Mouse (Mus musculus): ENCODE measurements around the gene Krt90.

The Krt90 gene

GRCm38 (mm10) chr15:101562850-101563249, at the start of gene Krt90:
TSS of gene Krt90 (minus strand) at chr15:101562950.
- DNase-seq (ENCODE audit: low read depth, low spot score), result no peak

GRCm38 (mm10) chr15:101599123-101599522, 36.4 kb upstream of the Krt90 start:
- DNase-seq (ENCODE audit: low read depth, low spot score), result no peak

GRCm38 (mm10) chr15:101588216-101588615, 25.5 kb upstream of the Krt90 start:
- no peak for DNase-seq (ENCODE audit: low read depth, low spot score)

- no peak for DNase-seq (ENCODE audit: low read depth, low spot score)
Observed at GRCm38 (mm10) chr15:101584456-101584855, 21.7 kb upstream of the Krt90 start.

- DNase-seq (ENCODE audit: low read depth, low spot score), result no peak
Observed at GRCm38 (mm10) chr15:101583211-101583965, 20.6 kb upstream of the Krt90 start.

- no peak for DNase-seq (ENCODE audit: low read depth, low spot score)
Observed at GRCm38 (mm10) chr15:101581701-101582100, 19.0 kb upstream of the Krt90 start.

GRCm38 (mm10) chr15:101575506-101575905, 12.8 kb upstream of the Krt90 start:
- no peak for DNase-seq (ENCODE audit: low read depth, low spot score)

- no peak for DNase-seq (ENCODE audit: low read depth, low spot score)
Observed at GRCm38 (mm10) chr15:101573796-101574345, 11.1 kb upstream of the Krt90 start, which contains the start of gene Krt75. TSS of gene Krt75 (minus strand) at chr15:101573904.

GRCm38 (mm10) chr15:101567780-101568179, 5.0 kb upstream of the Krt90 start:
- DNase-seq (ENCODE audit: low read depth, low spot score), result no peak

GRCm38 (mm10) chr15:101558034-101558646, 4.6 kb downstream of the Krt90 start:
- no peak for DNase-seq (ENCODE audit: low read depth, low spot score)

GRCm38 (mm10) chr15:101553169-101553568, 9.6 kb downstream of the Krt90 start:
- DNase-seq (ENCODE audit: low read depth, low spot score), result no peak

- no peak for DNase-seq (ENCODE audit: low read depth, low spot score)
Observed at GRCm38 (mm10) chr15:101552188-101552587, 10.6 kb downstream of the Krt90 start.

GRCm38 (mm10) chr15:101550567-101550966, 12.2 kb downstream of the Krt90 start, which contains the start of gene Krt82:
TSS of gene Krt82 (minus strand) at chr15:101550667.
- DNase-seq (ENCODE audit: low read depth, low spot score), result no peak

GRCm38 (mm10) chr15:101544478-101544877, 18.3 kb downstream of the Krt90 start:
- no peak for DNase-seq (ENCODE audit: low read depth, low spot score)

GRCm38 (mm10) chr15:101542543-101542942, 20.2 kb downstream of the Krt90 start:
- DNase-seq (ENCODE audit: low read depth, low spot score), result no peak

- DNase-seq (ENCODE audit: low read depth, low spot score), result no peak
Observed at GRCm38 (mm10) chr15:101538580-101538900, 24.2 kb downstream of the Krt90 start.

GRCm38 (mm10) chr15:101537864-101538579, 24.7 kb downstream of the Krt90 start:
- no peak for DNase-seq (ENCODE audit: low read depth, low spot score)

- DNase-seq (ENCODE audit: low read depth, low spot score), result no peak
Observed at GRCm38 (mm10) chr15:101536054-101536850, 26.5 kb downstream of the Krt90 start.

GRCm38 (mm10) chr15:101532720-101533119, 30.0 kb downstream of the Krt90 start, which contains the start of gene Krt84:
TSS of gene Krt84 (minus strand) at chr15:101532820.
- DNase-seq (ENCODE audit: low read depth, low spot score), result no peak

- no peak for DNase-seq (ENCODE audit: low read depth, low spot score)
Observed at GRCm38 (mm10) chr15:101522556-101523232, 40.1 kb downstream of the Krt90 start.

GRCm38 (mm10) chr15:101519792-101520191, 43.0 kb downstream of the Krt90 start:
- no peak for DNase-seq (ENCODE audit: low read depth, low spot score)

Measured in c-Kit-negative CD71-positive TER-119-positive erythroid progenitor cells, embryonic 14.5 days (primary cell).